Mouse (Mus musculus): ENCODE measurements around the gene Thap2. TPM values are rescaled to one million over a fixed set of nuclear protein-coding genes. Genes with fewer than 3 reads are reported as not detected.

Gene Thap2
- polyA plus RNA-seq, 1 experiment from 2014 or later: 19.1 TPM

GRCm38 (mm10) chr10:115349029-115349428 is 35.2 kb downstream of the Thap2 start:
- H3K9me3 ChIP-seq: peaks cover 3% of the 10 kb centered on the region; the same call in 1 of the 2 replicates
- no peak overlapping the region for H3K27ac ChIP-seq
- DNase-seq (ENCODE audit: extremely low spot score, low spot score): no peak
- 89% methylated on average over 10 of the region's 10 CpGs for WGBS
- no peaks in the 10 kb centered on the region for H3K27me3 ChIP-seq (ENCODE audit: poor library complexity, severe bottlenecking)
- H3K4me1 ChIP-seq: peaks cover 7% of the 10 kb centered on the region; the same call in 1 of the 2 replicates
- H3K36me3 ChIP-seq (replicated peaks): peaks cover 20% of the 10 kb centered on the region
- no peak overlapping the region for H3K4me3 ChIP-seq

GRCm38 (mm10) chr10:115348131-115348530 is 36.1 kb downstream of the Thap2 start:
- 87% methylated on average over 6 of the region's 6 CpGs for WGBS
- peaks cover 3% of the 10 kb centered on the region; the same call in 1 of the 2 replicates for H3K9me3 ChIP-seq
- H3K27ac ChIP-seq: no peak overlapping the region
- H3K27me3 ChIP-seq (ENCODE audit: poor library complexity, severe bottlenecking): no peaks in the 10 kb centered on the region
- H3K4me1 ChIP-seq: peaks cover 7% of the 10 kb centered on the region; the same call in 1 of the 2 replicates
- no peak overlapping the region for H3K4me3 ChIP-seq
- peaks cover 24% of the 10 kb centered on the region for H3K36me3 ChIP-seq (replicated peaks)
- DNase-seq (ENCODE audit: extremely low spot score, low spot score): no peak

- Histone ChIP-seq H3K4me3 (no peak overlapping the region), H3K27ac (no peak overlapping the region), H3K27me3 (ENCODE audit: poor library complexity, severe bottlenecking) (no peaks in the 10 kb centered on the region), H3K36me3 (replicated peaks) (peaks cover 36% of the 10 kb centered on the region), H3K9me3 (peaks cover 3% of the 10 kb centered on the region; the same call in 1 of the 2 replicates), H3K4me1 (peaks cover 7% of the 10 kb centered on the region; the same call in 1 of the 2 replicates)
- no peak for DNase-seq (ENCODE audit: extremely low spot score, low spot score)
Observed at GRCm38 (mm10) chr10:115346444-115346843, 37.8 kb downstream of the Thap2 start.

- DNase-seq (ENCODE audit: extremely low spot score, low spot score): no peak
- H3K4me1 ChIP-seq: no peaks in the 10 kb centered on the region
- no peak overlapping the region for H3K4me3 ChIP-seq
- no peaks in the 10 kb centered on the region for H3K27me3 ChIP-seq (ENCODE audit: poor library complexity, severe bottlenecking)
- H3K9me3 ChIP-seq: peaks cover 3% of the 10 kb centered on the region; the same call in 1 of the 2 replicates
- H3K36me3 ChIP-seq (replicated peaks): peaks cover 45% of the 10 kb centered on the region
- 86% methylated on average over 4 of the region's 4 CpGs for WGBS
- no peak overlapping the region for H3K27ac ChIP-seq
Observed at GRCm38 (mm10) chr10:115342771-115343425, 41.3 kb downstream of the Thap2 start.

GRCm38 (mm10) chr10:115339820-115340328 is 44.4 kb downstream of the Thap2 start:
- Histone ChIP-seq H3K4me3 (no peak overlapping the region), H3K27me3 (ENCODE audit: poor library complexity, severe bottlenecking) (no peaks in the 10 kb centered on the region), H3K9me3 (no peaks in the 10 kb centered on the region), H3K4me1 (no peaks in the 10 kb centered on the region), H3K27ac (no peak overlapping the region), H3K36me3 (replicated peaks) (peaks cover 26% of the 10 kb centered on the region)
- no peak for DNase-seq (ENCODE audit: extremely low spot score, low spot score)
- WGBS: 96% methylated on average over 7 of the region's 7 CpGs

GRCm38 (mm10) chr10:115336901-115337300 is 47.3 kb downstream of the Thap2 start:
- WGBS: 88% methylated on average over 4 of the region's 4 CpGs
- H3K27ac ChIP-seq: no peak overlapping the region
- H3K4me1 ChIP-seq: no peaks in the 10 kb centered on the region
- H3K4me3 ChIP-seq: no peak overlapping the region
- no peaks in the 10 kb centered on the region for H3K27me3 ChIP-seq (ENCODE audit: poor library complexity, severe bottlenecking)
- no peaks in the 10 kb centered on the region for H3K9me3 ChIP-seq
- DNase-seq (ENCODE audit: extremely low spot score, low spot score): no peak
- peaks cover 10% of the 10 kb centered on the region for H3K36me3 ChIP-seq (replicated peaks)

DNA sequence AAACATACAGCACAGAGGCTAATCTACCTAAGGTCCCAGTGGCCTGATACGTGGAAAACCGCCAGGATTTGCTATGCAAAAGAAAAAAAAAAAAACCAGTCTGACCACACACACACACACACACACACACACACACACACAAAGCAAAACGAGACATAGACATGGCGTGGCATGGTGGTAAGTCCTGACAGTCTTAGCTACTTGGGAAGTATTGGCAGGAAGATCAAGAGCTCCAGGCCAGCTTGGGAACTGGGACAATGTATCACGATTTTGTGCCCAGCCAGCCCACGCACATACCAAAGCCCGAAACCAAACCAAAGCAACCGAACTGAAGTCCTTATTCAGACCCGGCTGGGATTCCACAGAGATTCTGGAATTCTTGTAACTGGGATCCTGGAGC is 50.7 kb downstream of the Thap2 start:
- H3K4me3 ChIP-seq: no peak overlapping the region
- H3K27ac ChIP-seq: no peak overlapping the region
- 91% methylated on average over 9 of the region's 9 CpGs for WGBS
- no peak for DNase-seq (ENCODE audit: extremely low spot score, low spot score)
- H3K36me3 ChIP-seq (replicated peaks): no peaks in the 10 kb centered on the region
- no peaks in the 10 kb centered on the region for H3K4me1 ChIP-seq
- no peaks in the 10 kb centered on the region for H3K9me3 ChIP-seq
- H3K27me3 ChIP-seq (ENCODE audit: poor library complexity, severe bottlenecking): no peaks in the 10 kb centered on the region

- Histone ChIP-seq H3K36me3 (replicated peaks) (no peaks in the 10 kb centered on the region), H3K27me3 (ENCODE audit: poor library complexity, severe bottlenecking) (no peaks in the 10 kb centered on the region), H3K4me1 (no peaks in the 10 kb centered on the region), H3K27ac (no peak overlapping the region), H3K4me3 (no peak overlapping the region), H3K9me3 (no peaks in the 10 kb centered on the region)
- DNase-seq (ENCODE audit: extremely low spot score, low spot score): no peak
- 85% methylated on average over 4 of the region's 4 CpGs for WGBS
Observed at GRCm38 (mm10) chr10:115332997-115333396, 51.2 kb downstream of the Thap2 start.

GRCm38 (mm10) chr10:115332420-115332952 is 51.8 kb downstream of the Thap2 start:
- Histone ChIP-seq H3K27me3 (ENCODE audit: poor library complexity, severe bottlenecking) (no peaks in the 10 kb centered on the region), H3K4me3 (no peak overlapping the region), H3K4me1 (no peaks in the 10 kb centered on the region), H3K36me3 (replicated peaks) (no peaks in the 10 kb centered on the region), H3K9me3 (no peaks in the 10 kb centered on the region), H3K27ac (no peak overlapping the region)
- 89% methylated on average over 8 of the region's 8 CpGs for WGBS
- DNase-seq (ENCODE audit: extremely low spot score, low spot score): no peak

- Histone ChIP-seq H3K4me3 (no peak overlapping the region), H3K27me3 (ENCODE audit: poor library complexity, severe bottlenecking) (no peaks in the 10 kb centered on the region)
- 84% methylated on average over 3 of the region's 3 CpGs for WGBS
Observed at GRCm38 (mm10) chr10:115329010-115329530, 55.2 kb downstream of the Thap2 start.

DNA sequence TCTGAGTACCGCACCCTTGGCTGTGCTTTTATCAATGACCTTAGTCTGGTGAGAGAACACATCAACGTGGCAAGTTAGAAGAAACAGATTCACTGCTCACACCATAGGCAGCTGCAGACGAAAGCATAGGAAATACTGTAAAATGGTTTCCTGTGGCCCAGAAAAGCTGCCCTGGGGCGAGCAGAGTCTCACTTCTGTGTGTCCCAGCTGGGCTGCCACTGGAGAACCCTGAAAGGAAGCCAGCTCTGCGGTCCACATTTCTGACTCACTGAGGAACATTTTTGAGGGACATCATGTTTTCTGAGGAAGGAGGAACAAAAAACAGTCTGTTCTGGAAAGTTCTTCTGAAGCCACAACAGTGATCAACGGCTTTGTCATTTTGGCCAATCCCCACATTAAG is 55.7 kb downstream of the Thap2 start:
- no peaks in the 10 kb centered on the region for H3K36me3 ChIP-seq (replicated peaks)
- H3K27ac ChIP-seq: no peak overlapping the region
- H3K4me3 ChIP-seq: no peak overlapping the region
- H3K27me3 ChIP-seq (ENCODE audit: poor library complexity, severe bottlenecking): no peaks in the 10 kb centered on the region
- no peaks in the 10 kb centered on the region for H3K9me3 ChIP-seq
- no peak for DNase-seq (ENCODE audit: extremely low spot score, low spot score)
- H3K4me1 ChIP-seq: no peaks in the 10 kb centered on the region
- WGBS: 80% methylated on average over 6 of the region's 6 CpGs

More at GRCm38 (mm10) chr10:115329010-115329530, 55.2 kb downstream of the Thap2 start:
- Histone ChIP-seq H3K4me1 (no peaks in the 10 kb centered on the region), H3K9me3 (no peaks in the 10 kb centered on the region), H3K36me3 (replicated peaks) (no peaks in the 10 kb centered on the region), H3K27ac (no peak overlapping the region)
- no peak for DNase-seq (ENCODE audit: extremely low spot score, low spot score)

DNA sequence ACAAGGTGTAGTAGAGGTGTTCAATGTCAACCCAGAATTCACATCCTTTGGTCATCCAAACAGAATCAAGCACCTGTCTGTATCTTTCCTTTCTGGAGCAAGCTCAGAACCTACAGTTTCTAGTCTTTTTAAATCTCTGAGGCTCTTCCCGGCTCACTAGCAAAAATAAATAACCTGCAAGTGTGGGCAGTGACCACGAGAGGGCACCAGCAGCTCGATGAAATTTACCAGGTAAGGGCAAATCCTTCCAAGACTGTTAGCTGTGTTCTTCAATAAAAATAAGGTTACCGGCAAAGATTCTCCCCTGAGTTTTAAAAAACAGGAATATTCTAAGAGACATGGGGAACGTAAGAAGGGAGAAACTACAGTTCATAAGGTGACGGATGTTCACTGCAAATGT is 60.9 kb downstream of the Thap2 start:
- WGBS: 15% methylated on average over 6 of the region's 6 CpGs
- Histone ChIP-seq H3K4me1 (peaks cover 3% of the 10 kb centered on the region; the same call in 1 of the 2 replicates), H3K27me3 (ENCODE audit: poor library complexity, severe bottlenecking) (no peaks in the 10 kb centered on the region), H3K36me3 (replicated peaks) (no peaks in the 10 kb centered on the region), H3K4me3 (no peak overlapping the region), H3K9me3 (no peaks in the 10 kb centered on the region), H3K27ac (no peak overlapping the region)
- peak; percentile 71 for DNase-seq (ENCODE audit: extremely low spot score, low spot score)

Measured in forebrain, embryonic 10.5 days (tissue).